Mouse (Mus musculus): ENCODE measurements around the gene Sp2.

Sp2 gene

GRCm38 (mm10) chr11:96970341-96970740 lies 12.4 kb downstream of the Sp2 start:
- no peak for DNase-seq (ENCODE audit: low read depth)

GRCm38 (mm10) chr11:96969746-96970145 lies 13.0 kb downstream of the Sp2 start:
- no peak for DNase-seq (ENCODE audit: low read depth)

GRCm38 (mm10) chr11:96969280-96969722 lies 13.5 kb downstream of the Sp2 start:
- no peak for DNase-seq (ENCODE audit: low read depth)

- DNase-seq (ENCODE audit: low read depth), result no peak
Measured at GRCm38 (mm10) chr11:96968476-96968875, 14.3 kb downstream of the Sp2 start.

- DNase-seq (ENCODE audit: low read depth), result no peak
Measured at GRCm38 (mm10) chr11:96967544-96968269, 15.1 kb downstream of the Sp2 start.

GRCm38 (mm10) chr11:96966914-96967543 lies 15.7 kb downstream of the Sp2 start:
- DNase-seq (ENCODE audit: low read depth), result no peak

- no peak for DNase-seq (ENCODE audit: low read depth)
Measured at GRCm38 (mm10) chr11:96966172-96966571, 16.6 kb downstream of the Sp2 start.

- no peak for DNase-seq (ENCODE audit: low read depth)
Measured at GRCm38 (mm10) chr11:96963580-96963979, 19.2 kb downstream of the Sp2 start.

- no peak for DNase-seq (ENCODE audit: low read depth)
Measured at GRCm38 (mm10) chr11:96957061-96957805, 25.5 kb downstream of the Sp2 start.

GRCm38 (mm10) chr11:96956009-96956724 lies 26.6 kb downstream of the Sp2 start:
- DNase-seq (ENCODE audit: low read depth), result no peak

GRCm38 (mm10) chr11:96955094-96955493 lies 27.7 kb downstream of the Sp2 start:
- no peak for DNase-seq (ENCODE audit: low read depth)

GRCm38 (mm10) chr11:96952896-96953295 lies 29.9 kb downstream of the Sp2 start:
- no peak for DNase-seq (ENCODE audit: low read depth)

- DNase-seq (ENCODE audit: low read depth), result no peak
Measured at GRCm38 (mm10) chr11:96952426-96952825, 30.3 kb downstream of the Sp2 start.

- no peak for DNase-seq (ENCODE audit: low read depth)
Measured at GRCm38 (mm10) chr11:96950767-96951166, 32.0 kb downstream of the Sp2 start.

- DNase-seq (ENCODE audit: low read depth), result peak; percentile 84
Measured at GRCm38 (mm10) chr11:96947849-96948248, 34.9 kb downstream of the Sp2 start.

GRCm38 (mm10) chr11:96946498-96946897 lies 36.3 kb downstream of the Sp2 start:
- DNase-seq (ENCODE audit: low read depth), result no peak

- no peak for DNase-seq (ENCODE audit: low read depth)
Measured at GRCm38 (mm10) chr11:96944844-96945580, 37.7 kb downstream of the Sp2 start.

- peak; percentile 97 for DNase-seq (ENCODE audit: low read depth)
Measured at GRCm38 (mm10) chr11:96943746-96944304, 38.9 kb downstream of the Sp2 start, which contains the start of gene Pnpo. Gene Pnpo, minus strand, starts transcription at chr11:96943986.

GRCm38 (mm10) chr11:96941989-96942590 lies 40.7 kb downstream of the Sp2 start:
- DNase-seq (ENCODE audit: low read depth), result peak; percentile 72

- DNase-seq (ENCODE audit: low read depth), result peak; percentile 82
Measured at GRCm38 (mm10) chr11:96940578-96941465, 41.9 kb downstream of the Sp2 start.

All from c-Kit-positive CD71-positive TER-119-negative erythroid progenitor cells, embryonic 14.5 days (primary cell).